Mouse (Mus musculus) ES-CJ7 (cell line): ENCODE measurements around the gene Olfr960.

Experiments used
- DNase-seq: peaks from one replicate; pipeline ENCODE4 v3.0.0; 2011; ENCODE audit warnings: low read depth, low spot score

Olfr960 gene

DNA sequence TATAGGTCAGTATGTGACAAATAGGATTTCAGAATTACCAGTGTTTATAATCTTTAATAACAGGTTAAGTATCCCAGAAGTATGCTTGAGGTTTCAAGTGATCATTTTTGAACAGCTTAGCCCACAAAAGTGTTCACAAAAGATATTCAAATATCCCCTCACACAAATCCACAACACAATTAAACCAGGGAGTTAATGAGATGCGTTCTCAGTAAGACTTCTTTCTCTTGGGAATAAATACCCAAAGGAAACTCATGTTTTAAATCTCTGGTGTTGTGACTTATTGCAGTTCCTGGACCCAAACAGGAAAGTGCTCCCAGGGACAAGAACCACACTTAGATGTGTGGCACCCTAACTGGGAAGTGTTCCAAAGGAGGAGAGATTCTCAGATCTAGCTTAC is at the start of gene Olfr960:
Gene Olfr960 (plus strand): TSS at position 301 of the 400 bp plus-strand sequence.
- no peak for DNase-seq

DNA sequence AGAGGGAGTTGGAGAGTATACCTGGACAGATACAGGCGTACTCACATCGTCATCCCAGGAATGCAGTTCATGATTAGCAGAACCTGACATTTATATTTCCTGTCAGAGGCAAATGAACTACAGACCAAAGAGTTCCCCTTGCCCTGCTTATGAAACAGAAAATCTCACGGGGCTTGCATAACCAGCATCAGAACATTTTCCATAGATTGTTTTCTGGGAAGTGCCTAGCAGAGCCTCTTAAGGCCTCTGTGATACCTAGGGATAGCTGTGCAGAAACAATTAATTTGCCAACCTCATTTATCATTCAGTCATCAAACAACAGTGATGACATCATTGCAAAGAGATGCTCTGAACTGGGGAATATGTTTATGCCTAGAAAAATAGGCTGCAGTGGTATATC is 45.7 kb upstream of the Olfr960 start, which contains the start of gene Olfr959:
Gene Olfr959 (minus strand): TSS at position 101 of the 400 bp plus-strand sequence.
- no peak for DNase-seq

DNA sequence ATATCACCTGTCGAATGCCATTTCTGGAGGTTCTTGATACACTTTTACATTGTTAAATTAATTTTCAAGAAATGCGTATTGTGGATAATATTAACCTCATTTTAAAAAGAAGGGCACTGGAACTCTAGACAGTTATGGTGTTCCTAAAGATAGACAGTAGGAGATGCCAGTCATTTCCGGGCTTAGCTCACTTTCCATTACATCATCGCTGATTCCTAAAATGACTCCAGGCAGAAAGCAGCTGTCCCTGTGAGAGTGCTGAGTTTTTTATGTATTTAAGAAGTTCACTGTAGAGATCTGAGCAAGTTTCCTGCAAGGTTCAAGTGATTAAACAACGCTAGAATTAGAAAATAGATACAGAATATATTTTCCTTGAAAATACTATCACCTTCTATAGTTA is 44.1 kb upstream of the Olfr960 start:
- no peak for DNase-seq

DNA sequence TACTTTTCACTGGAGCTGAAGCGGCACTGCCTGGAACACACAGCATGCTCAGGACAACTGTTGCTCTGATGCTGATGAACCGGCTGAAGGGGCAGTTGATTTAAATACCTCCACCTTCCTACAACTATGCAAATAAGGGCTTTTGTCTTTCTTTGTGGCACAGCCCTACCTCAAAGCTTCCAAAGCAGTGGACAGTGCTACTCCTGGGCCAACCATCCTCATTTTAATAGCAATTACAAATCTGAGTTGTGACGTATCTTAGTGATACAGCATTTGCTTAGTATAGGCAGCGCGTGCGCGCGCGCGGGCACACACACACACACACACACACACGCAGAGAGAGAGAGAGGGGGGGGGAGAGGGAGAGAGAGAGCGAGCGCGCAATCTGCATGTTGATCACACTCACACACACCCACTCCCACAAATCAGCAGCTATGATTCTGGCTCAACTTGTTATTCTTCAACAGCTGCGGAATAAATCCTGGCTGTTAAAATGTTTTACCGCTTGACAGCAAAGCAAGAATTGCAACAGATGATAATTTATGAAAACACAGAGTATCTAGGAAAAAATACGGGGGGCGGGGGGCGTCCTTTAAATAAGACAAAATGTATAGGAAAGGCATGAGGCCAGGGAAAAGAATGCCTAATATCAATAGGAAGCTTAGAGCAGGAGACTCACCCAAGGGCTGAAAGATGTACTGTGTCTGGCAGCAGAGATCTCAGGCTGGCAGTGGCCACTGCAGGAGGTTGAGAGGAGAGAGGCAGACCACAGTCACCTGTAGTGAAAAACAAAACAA is 18.4 kb upstream of the Olfr960 start:
- peak; percentile 60 for DNase-seq

DNA sequence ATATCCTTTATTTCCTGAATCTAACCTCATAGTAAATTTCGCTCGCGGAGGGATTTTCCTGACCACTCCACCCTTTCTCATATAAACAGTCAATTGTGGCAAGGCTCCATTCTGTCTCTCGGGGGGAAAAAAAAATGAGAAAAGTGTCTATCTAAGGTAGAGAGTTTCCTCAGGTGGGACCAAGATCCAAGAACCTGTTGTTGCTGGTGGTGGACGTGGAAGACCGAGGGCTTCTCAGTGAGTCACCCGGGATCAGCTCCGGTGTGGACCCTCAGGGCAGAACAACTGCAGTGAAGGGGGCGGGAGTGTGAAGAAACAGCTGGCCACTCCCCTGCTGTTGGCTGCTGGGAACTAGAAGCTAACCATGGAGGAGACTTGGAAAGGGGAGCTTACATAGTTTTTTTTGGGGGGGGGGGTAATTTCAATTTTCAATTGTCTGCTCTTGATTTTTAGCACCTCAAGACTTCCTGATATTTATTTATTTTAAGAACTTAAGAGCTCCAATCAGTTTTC is 17.8 kb upstream of the Olfr960 start:
- peak; percentile 32 for DNase-seq

DNA sequence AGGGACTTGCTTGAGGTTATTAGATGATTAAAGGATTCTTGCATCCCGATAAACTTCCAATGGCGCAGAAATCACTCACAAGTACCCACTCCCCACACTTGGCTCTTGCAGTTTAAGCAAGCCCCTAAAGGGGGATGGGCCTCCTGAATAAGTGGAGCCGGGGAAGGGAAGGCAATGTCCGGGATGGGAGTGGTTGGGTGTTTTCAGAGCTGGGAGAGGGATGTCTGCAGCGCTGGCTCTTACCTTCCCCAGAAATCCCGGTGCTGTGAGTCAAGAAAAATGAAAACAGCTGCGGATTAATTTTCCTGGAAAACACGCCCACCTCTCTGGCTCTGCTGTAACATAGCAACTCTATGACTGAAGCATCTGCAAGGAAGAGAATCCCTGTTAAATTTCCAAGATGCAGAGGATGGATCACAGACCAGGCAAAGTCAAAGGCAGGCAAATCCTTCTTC is 17.1 kb upstream of the Olfr960 start, which contains the start of gene AW551984:
Gene AW551984 (minus strand): TSS at position 405 of the 455 bp plus-strand sequence.
- peak; percentile 59 for DNase-seq

DNA sequence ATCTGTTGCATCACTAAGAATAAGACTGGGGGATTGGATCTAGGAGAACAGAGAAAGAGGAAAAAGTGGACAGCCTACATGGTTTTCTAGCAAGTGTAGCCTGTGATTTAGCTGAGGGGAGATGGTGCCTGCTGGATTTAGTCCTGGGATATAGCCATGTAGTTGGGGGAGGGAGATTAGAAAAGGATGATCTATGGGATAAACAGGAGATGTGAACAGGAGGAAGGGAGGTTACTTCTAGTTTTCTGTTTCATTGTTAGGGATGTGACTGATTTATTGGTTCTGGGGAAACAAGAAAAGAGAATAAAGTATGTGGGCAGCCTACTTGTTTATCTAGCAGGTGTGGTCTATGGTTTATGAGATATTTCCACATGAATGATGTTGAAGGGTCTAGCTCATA is 12.7 kb upstream of the Olfr960 start:
- DNase-seq: no peak

DNA sequence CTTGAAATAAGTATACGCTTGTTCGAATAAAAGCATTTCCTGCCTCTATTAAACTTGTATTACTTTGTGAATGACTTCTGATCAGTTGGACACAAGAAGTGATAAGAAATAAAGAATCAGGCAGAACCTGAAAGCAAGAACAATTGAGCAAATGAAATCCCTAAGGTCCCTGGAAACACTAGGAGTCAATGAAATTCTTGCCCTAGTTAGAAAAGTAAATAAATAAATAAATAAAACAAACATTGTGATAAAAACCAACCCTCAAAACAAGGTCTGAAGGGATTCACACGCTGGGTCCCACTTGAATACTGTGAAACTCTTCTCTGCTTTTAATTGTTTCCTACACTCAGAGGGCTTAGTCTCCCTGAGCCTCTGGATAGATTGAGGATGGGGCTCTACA is 10.8 kb upstream of the Olfr960 start, which contains the start of gene Olfr148:
Gene Olfr148 (plus strand): TSS at position 301 of the 400 bp plus-strand sequence.
- no peak for DNase-seq

DNA sequence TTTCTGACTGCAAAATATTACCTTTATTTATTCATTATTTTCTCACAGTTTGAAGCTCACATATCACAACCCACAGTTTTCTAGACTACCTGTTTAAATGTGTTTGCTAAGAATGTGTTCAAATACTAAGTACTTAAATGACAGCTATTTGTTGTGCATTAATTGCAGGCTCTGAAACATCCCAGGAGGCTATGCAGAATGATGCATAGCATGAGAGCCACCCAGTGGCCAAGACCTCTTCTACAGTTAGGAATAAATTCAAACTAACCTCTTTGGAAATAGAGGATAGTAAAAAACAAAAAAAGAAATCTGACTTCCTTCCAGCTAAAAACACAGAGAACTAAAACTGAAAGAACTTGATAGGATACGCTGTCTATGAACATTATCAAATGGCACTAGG is 9.2 kb upstream of the Olfr960 start:
- peak; percentile 17 for DNase-seq

DNA sequence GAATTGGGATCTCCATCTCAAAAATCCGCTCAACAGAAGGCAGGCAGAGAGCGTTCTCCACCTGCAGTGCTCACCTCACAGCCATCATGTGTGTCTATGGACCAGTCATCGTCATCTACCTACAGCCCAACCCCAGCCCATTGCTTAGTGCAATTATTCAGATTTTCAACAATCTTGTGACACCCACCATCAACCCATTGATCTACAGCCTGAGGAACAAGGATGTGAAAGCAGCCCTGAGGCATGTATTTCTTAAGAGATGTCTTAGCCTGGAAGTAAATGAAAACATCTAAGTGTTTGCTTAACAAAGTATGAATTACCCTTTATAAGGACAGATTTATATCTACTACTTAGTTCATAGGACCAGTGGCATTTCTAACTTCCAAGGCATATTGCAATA is 2.6 kb downstream of the Olfr960 start:
- no peak for DNase-seq

DNA sequence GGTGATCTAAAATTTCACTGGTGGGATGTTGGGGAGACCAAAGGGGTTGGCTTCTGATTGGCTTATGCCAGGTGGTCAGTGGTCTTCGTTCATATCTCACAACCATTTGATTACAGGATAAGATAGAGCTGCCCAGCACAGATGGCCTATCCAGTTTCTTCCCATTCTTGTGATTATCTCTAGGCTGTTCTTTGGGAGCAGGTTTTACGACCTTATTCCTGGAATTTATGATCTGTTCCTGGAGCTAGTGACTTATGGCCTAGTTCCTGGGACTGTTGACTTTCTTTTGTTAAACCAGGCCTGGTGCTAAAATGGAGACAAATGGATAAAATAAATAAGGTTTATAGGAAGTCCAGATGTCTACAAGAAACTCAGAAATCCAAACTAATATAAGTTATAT is 3.5 kb downstream of the Olfr960 start:
- DNase-seq: no peak

DNA sequence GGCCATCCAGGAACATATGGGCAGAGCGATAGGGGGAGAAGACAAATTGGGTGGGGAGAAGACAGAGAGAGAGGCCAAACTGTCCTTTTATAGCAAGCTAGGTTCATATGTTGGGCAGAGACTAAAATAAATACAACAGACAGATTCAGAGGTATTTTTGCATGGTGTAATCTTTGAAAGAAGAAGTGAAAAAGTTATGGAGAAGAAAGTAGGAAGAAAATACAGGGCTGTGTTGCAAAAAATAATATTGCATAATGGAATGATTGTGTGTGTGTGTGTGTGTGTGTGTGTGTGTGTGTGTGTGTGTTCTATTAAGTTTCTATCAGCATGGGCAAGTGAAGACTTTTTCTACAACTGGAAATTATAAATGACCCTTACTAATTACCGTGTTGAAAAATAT is 7.9 kb downstream of the Olfr960 start:
- DNase-seq: no peak

DNA sequence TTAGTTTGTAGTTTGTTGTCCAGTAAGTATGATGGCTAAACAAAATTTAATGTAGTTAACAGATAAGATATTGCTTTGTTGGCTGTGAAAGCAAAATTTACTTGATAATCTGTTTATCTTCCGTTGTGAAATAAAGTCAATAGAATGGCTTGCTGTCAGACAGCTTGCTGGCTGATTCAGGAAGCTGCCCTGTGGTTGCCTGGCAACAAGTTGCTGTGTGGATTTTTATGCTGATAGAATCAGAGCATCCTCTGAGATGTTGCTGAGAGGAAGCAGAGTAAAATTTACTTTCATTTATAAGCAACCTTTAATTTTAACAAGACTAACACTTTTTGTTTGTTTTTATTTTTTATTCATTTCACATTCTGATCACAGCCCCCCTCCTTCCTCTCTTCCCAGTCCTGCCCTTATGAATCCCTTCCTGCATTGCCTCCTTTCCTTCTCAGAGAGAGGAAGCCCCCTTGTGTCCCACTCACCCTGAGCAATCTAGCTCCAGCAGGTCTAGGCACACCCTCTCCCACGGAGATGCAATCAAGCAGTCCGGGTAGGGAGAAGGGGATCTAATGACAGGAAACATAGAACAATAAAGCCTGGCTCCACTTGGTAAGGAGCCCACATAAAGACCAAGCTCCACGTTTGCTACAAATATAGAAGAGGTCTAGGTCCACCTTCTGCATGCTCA is 12.9 kb downstream of the Olfr960 start:
- DNase-seq: no peak

DNA sequence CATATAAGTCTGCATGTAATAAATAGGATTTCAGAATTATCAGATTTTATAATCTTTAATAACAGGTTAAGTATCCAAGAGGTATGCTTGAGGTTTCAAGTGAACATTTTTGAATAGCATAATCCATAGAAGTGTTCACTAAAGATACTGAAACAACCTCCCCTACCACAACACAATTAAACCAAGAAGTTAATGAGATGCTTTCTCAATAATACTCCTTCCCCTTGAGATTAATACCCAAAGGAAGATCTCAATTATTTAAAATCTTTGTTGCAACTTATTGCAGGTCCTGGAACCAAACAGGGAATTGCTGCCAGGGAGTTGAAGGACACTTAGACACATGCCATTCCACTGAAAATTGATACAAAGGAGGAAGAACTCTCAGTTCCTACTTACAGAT is 23.6 kb downstream of the Olfr960 start, which contains the start of gene Olfr961:
Gene Olfr961 (plus strand): TSS at position 301 of the 400 bp plus-strand sequence.
- no peak for DNase-seq

DNA sequence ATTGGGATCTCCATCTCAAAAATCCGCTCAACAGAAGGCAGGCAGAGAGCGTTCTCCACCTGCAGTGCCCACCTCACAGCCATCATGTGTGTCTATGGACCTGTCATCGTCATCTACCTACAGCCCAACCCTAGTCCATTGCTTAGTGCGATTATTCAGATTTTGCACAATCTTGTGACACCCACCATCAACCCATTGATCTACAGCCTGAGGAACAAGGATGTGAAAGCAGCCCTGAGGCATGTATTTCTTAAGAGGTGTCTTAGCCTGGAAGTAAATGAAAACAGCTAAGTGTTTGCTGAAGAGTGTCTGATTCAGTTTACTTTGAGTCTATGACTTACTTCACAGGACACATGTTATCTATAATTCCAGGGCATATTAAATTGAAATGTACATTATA is 26.2 kb downstream of the Olfr960 start:
- DNase-seq: no peak

DNA sequence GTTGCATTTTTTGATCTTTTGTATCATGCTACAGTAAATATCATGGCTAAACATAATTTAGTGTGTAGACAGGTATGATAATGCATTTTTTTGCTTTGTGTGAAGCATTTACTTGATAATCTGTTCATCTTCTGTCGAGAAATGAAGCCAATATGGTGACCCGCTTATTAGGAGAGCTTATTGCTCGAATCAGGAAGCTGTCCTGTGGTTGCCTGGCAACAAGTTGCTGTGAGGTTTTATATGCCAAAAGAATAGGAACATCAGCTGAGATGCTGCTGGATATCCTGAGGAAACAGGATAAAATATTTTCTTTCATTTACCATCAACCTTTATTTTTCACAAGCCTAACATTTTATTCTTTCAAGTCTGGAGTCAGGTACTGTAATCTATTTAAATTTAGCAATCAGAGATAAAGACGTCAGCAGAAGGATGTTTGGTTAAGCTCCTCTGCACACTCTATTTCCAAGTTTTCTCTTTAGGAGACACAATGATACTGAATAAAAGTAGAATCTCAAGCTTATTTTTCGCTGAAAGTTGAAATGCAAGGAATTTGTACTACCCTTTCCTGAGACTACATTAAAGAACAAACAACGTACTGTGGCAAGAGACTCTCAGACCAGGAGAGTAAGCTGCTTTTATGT is 33.7 kb downstream of the Olfr960 start:
- DNase-seq: no peak

DNA sequence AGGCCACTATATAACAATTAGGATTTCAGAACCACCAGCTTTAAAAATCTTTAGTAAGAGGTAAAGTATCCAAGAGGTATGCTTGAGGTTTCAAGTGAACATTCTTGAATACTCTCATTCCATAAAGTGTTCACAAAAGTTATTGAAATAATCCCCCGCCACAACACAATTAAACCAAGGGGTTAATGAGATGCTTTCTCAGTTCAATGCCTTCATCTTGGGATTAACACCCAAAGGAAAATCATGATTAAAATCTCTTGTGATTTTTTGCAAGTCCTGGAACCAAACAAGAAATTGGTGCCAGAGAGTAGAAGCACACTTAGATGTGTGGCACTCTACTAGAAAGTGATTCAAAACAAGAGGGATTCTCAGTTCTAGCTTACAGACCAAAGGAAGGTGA is 45.7 kb downstream of the Olfr960 start, which contains the start of gene Olfr963:
Gene Olfr963 (plus strand): TSS at position 301 of the 400 bp plus-strand sequence.
- no peak for DNase-seq

DNA sequence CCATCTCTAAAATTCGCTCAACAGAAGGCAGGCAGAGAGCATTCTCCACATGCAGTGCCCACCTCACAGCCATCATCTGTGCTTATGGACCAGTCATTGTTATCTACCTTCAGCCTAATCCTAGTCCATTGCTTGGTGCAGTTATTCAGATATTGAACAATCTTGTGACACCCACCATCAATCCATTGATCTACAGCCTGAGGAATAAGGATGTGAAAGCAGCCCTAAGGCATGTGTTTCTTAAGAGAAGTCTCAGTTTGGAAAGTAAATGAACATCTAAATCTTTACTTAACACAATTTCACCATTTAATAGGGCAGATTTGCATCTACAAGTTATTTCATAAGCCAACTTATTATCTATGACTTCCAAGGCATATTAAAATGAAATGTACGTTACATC is 48.5 kb downstream of the Olfr960 start:
- no peak for DNase-seq
